Mouse (Mus musculus) hematopoietic stem cell, adult 5-6 weeks (primary cell): ENCODE data around the gene Fstl4. TPM values are rescaled to one million over a fixed set of nuclear protein-coding genes. Genes with fewer than 3 reads are reported as not detected.

Experiments used
- ATAC-seq, 2 experiments: fragments of 125-278 bp in 1 of 2; replicated peaks in 1 of 2; 2 replicates each; pipeline ENCODE4 v1.8.0; 2016 to 2017; ENCODE audit warnings: inconsistent platforms in 2 of 2, mild to moderate bottlenecking in 2 of 2, moderate number of reproducible peaks in 2 of 2, low read depth in 1 of 2, moderate TSS enrichment in 1 of 2; ENCODE audit not compliant: low FRiP score in 2 of 2, poor library complexity in 2 of 2, severe bottlenecking in 2 of 2, insufficient read depth in 1 of 2, low TSS enrichment in 1 of 2
- total RNA-seq: library from RNA; stranded (forward); fragments of 172-1452, 232-1000 nt; gene quantifications from 2 replicates; pipeline ENCODE4 v1.2.3, GENCODE M21; 2017

The Fstl4 gene
- total RNA-seq, 1 experiment from 2014 or later, result not detected

DNA sequence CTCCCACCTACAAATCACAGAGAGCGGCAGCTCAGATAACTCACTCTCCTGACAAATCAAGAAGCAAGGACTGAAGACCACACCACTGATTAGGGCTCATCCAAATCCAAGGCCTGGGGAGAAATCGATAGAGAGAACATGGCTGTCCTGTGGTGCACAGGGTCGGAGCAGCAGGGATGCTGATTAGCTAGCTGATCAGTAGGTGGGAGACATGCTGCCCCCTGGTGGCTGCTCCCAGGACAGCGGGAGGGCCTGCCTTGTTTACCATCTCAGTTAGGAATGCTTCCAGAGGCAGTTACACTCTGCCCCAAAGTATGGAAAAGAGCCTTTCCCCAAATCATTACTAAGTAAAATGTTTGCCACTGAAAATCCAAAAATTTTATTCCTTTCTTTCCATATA, 267.9 kb downstream of the Fstl4 start:
- peak; percentile 76 to 80; a peak in 3 of 4 replicates for ATAC-seq

DNA sequence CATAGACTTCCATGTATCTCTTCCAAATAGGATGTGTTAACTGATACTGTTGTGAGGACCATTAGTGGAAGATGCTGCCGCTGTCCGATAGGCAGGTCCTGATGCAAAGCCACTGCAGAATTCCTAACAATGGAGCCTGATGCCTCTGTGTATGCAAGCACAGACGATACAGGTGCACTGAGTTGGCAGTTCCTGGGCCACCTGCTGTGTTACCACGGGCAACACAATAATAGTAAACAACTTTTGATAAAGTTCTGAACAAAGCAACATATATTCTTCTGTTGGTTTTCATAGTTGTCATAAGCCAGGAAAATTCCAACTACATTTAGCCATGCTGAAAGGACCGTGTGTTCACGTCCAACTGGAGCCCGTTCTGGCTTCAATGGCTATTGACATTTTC, 271.0 kb downstream of the Fstl4 start:
- no peak for ATAC-seq

DNA sequence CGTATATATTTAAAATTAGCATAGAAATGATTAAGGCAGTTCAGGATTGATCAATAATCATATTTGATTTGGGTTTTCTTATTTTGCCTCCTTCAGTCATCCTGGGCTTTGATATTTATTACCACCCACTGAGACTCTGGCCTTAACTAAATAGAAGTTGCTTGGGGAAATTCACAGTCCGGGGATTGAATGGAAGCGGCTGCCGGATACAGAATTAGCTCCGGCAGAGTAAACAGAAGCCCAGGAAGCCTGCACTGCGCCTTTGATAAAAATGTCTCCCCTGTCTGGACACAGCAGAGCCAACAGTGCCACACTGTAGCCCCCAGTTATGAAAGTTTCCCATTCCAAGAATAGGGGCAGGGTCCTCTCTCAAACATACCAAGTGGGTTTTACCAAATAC, 282.4 kb downstream of the Fstl4 start:
- ATAC-seq, result no peak

DNA sequence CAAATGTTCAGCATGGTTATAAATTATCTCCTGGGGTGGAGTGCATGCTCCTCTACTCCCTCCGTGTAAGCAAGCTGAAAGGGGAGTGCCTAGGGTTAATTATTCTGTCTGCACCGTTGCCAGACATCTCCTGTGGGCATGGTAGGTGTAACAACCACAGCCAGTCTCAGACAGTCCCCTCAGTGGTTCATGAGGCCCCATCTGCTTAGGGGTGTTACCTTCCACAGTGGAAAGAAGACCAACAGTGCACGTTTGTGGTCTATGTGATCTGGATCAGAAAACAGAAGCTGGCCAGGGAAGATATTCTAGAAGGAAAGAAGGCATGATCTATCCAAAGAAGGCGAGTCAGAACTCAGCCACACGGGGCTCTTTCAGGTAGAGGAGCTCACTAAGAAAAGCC, 289.7 kb downstream of the Fstl4 start:
- ATAC-seq, result peak in 1 of 2 experiments; percentile 26; a peak in 1 of 4 replicates

DNA sequence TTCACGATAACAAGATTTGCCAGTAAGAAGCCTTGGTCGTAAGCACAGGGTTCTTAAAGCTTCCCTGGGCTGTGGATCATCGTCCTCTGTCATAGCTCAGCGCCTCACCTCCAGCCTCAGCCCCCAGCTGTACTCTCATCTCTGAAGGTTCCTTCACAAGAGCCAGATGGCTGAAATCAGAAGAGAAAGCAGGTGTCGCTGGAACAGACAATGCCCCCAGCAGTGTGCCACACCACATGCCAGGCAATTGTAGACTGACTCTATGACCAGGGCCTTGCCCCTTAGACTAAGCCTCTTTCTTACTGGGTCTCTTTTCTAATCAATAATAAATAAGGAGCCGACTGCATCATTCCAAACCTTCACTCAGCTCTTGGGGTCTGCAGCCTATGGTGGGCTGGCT, 291.5 kb downstream of the Fstl4 start:
- ATAC-seq, result no peak

DNA sequence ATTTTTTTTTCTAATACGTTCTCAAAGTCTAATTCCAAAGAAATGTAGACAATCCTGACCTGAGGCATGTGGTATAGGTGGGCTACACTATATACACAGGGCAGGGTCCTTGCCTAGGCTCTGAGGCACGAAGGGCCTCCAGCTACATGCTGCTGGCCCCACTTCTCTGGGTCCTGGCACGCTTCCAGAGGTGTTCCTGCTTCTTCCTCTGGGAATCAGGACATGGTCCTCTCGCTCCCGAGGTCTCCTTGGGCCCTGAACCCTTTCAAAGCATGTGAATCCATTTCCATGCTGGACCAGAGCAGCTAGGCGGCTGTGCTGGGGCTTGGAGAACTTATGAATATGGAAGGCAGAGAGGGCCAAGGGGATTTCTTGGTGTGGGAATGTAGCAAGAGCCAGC, 292.3 kb downstream of the Fstl4 start:
- no peak for ATAC-seq

DNA sequence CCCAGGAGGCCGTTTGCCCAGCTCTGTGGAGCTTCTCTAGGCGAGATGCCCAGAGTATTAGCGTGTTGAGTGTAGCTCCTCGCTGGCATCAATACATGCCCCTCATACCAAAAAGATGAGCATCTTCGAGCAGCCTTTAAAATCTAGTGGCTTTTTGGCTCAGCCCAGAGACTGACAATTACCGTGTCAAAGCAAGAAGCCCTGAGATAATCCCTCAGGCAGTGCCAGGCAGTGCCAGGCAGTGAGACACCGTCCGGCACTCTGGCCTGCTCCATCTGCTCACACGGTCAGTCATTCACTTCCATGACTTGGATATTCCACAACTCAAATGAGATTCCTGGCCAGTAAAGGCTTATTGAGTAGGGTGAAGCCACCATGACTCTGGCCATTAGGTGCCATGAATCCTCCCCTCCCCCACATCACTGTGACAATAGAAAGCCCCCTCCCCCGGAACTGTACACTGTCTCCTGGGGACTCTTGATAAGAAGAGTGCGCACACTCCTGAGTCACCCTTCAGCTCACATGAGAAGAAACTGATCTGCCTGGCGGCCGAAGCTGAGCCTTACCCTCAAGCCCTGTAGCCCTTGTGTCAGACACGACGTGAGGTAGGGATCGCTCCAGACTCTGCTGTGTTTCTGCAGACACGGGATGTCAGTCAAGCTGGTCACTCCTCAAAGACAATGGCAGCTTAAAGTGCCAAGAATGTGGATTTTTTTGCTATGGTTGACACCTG, 293.6 kb downstream of the Fstl4 start:
- ATAC-seq, result no peak

DNA sequence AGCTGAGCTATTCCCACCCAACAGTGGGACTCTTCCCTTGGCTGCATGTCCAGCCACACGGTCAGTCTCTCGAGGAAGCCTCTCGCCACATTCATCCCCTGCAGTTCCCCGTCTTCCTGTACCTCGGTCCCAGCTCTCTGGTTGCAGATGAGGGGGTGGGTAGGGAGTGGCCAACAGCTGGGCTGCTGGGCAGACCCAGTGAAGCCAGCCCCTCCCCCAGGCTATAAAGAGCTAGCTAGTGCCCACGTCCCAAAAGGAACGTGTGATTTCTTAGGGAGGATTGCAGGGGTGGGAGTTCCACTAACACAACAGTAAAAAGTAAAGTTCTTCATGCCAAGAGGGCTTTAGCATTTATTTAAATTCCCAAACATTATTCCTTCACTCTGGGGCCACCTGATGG, 294.1 kb downstream of the Fstl4 start:
- ATAC-seq, result no peak

DNA sequence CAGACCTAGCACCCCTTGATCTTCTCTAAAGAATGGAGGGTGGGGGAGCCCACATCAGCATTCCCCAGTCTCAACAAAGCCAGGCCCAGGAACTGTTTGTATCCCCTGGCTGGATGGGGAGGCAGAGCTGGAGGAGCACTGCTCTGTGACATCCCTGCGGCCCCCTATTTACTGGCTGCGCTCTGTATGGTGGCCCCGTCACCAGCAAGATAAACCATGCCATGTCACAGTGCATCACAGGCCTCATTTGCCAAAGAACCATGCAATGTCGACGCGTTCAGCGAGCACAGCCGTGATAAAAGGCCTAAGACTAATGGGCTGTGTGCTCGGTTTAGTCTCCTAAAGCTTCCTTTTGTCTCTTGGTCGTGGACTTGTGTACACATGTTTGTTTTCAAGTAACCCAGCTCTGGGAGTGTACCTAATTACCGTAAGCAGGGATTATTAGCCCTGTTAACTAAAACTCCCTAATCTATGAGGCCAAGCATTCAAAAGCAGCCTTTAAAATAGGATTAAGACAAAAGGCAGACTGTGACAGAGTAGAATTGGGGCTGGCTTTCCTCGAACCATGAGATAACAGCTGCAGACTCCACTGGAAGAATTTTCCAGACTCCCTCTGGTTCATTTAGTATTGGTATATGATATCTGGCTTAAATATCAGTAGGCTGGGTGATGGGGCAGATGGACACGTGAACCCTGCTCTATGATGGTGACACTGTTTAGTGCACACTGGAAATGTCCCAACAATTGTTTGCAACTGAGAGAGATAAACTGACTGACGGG, 303.5 kb downstream of the Fstl4 start:
- ATAC-seq, result no peak

DNA sequence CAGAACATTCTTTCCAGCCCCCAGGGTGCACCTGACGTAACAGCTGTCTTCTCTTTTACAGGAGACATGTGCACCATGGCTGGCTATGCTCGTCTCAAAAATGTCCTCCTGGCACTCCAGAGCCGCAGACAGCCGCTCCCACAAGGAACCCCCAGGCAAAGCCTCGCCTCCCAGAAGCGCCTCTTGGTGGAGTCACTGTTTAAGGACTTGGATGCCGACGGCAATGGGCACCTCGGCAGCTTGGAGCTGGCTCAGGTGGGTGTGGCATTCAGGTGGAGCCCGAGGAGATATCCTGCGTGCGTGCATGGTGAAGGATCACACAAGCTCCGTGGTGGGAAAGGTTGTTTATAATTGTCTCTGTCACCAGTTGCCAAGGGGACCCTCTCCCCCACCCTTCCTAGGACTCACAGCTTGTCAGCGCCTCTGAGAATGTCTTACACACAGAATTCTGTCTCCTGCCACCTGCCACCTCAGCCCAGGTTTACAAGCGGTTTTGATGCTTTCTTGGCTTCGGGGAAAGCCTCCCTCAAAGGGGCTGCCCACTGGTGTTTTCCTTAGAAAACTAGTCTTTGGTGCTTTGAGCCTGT, 304.1 kb downstream of the Fstl4 start:
- ATAC-seq, result no peak

DNA sequence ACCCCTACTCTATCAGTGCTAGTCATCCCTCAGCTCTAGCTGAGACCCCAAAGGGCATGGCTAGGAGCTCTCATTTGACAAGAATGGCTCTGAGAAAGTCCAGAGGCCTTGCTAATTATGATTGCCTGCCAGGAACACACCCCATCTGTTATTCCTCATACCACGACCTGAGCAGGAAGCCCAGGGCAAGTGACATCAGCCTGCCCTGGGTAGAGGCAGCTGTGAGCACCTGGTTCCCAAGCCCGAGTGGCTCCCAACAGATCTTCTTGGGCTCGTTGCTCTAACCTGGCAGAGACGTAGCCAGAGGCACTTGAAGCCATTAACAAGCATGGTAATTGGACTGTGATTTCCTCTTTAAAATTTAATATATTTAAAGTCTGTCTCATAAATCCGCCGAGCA, 305.3 kb downstream of the Fstl4 start:
- no peak for ATAC-seq

DNA sequence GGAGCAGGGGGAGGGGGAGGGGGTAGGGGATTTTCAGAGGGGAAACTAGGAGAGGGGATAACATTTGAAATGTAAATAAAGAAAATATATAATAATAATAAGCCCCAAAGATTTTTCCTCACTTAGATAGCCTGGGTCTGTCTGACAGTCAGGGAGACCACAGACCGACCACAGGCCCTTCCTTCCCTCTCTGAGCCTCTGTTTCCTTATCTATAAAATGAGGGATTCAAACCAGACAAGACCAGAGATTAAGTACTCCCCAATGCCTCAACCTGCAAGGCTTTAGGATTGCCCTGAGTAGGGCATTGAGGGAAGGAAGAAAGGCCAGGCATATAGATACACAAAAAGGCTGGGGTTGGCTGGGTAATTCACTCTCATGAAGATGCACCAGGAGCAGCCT, 307.2 kb downstream of the Fstl4 start:
- no peak for ATAC-seq

DNA sequence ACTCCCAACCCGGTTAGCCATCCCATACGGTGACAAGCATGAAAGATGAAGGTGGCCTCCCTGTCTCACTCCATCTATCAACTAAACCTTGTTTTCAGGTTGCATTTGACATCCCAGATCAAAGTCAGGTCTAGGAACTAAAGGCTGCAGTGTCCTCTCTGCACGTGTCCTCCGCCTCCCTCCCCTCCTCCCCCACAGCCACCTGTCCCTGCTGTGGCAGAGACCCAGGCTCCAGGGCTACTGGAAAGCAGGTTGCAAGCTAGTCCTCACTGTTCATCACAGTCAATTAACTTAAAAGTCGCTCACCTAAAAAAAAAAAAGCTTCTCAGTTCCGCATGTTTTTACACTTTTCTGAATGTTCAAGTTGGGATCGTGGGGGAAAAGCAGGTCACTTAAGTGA, 313.2 kb downstream of the Fstl4 start:
- no peak for ATAC-seq

DNA sequence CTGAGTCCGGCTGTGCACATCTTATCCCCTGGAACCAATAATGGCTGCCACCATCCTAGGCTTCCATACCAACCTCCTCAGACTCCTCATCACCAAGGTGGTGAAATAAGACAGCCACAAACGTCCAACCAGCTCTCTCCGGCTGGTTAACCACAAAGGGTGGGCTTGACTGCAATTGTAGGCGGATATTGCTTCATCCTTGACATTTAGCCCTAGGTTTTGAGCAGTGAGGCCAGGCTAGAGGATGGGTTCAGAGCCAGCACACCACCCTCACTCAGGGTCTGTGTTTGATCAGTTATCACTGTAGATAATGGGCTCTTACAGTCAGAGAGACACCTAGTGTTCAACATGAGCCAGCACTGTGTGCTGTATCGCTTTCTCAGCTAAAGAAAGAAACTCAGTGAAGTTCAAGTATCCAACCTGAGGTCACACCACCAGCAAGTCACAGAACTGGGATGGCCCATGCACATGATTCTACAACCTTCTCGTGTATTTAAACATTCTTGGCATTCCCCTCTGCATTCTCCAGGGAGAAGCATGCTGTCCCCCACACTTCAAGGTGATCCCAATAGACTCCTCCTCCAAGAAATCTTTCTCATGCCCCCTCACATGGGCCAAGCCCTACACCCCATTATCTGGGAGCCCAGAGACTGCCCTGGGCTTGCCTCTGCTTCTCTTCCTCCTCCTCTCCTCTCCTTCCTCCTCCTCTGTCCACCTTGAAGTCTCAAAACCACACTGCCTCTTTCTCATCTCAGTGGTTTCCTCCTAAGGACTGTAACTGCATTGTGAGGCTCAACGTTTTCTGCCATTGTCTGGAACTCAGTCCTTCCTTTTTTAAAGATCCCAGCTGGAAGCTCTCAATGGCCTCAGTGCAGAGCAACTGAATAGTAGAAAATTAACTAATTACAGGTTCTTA, 314.2 kb downstream of the Fstl4 start:
- ATAC-seq, result peak; percentile 59 to 70

DNA sequence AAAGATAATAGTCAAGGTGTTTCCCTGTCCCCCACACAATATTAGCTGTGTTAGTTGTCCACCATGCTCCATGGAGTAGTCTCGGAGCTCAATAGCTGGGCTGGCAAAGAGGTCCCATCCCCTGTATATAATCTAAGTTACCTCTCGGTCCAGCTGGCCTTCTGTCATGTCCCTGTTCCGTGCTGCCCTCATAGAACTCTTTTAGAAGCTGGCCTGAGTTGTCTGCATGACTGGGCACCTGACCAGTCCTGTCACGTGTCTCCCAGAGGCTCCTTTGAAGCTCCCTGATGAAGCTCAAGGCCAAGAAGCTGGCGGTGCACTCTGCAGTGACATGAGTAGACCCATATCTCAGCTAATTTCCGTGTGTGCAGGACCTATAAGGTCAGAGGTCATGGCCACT, 316.9 kb downstream of the Fstl4 start:
- no peak for ATAC-seq

DNA sequence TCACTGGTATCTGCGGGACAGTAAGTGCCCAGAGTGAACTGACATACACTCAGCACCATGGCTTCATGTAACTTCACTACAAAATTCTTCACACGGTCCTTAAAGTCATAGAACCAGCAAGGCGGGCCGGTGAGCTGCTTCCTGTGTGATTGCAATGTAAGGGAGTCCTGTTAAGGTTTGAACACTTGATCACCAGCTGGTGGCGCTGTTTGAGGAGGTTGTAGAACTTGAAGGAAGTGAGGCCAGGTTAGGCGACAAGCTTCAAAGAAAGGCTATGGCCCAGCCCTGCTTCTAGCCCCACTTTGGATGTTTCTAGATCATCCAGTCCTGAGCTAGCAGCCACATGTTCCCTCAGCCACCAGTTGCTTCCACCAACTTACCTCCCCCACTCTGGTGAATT, 320.9 kb downstream of the Fstl4 start:
- peak; percentile 46 to 60; a peak in 1 of 4 replicates for ATAC-seq

DNA sequence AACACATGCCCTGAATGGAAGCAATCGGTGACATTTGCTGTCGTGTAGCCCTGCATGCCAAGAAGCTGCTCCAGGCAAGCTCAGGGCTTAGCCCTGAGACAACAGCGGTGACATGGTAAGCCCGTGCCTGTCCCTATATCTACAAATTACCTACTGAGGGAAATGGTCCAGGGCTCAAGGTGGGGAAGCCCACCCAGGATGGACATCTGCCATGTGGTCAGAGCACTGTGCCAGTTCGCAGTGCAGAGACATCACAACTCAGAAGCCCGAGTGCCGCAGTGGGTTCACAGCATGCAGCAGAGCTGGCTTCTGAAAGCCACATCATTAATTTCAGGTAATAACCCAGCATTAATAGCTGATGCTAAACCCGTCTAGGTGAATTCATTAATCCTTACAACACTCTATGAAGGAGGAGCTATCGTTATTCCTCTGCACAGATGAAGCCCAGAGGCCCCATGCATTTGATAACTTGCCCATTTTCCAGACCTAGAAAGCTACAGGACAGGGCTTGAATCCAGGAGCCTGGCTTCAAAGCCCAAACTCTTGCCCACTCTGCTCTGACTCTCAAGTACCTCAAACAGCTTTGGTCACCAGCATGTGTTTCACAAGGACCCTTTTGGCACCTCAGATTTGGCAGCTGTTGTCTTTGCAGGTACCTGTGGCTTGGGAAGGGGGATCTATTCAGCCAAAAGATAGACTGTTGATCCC, 321.6 kb downstream of the Fstl4 start:
- no peak for ATAC-seq
